Mouse (Mus musculus): ENCODE data around the gene Rtp3. TPM values are rescaled to one million over a fixed set of nuclear protein-coding genes. Genes with fewer than 3 reads are reported as not detected.

Rtp3 gene
- total and polyA plus RNA-seq, 2 experiments from 2014 or later: not detected

DNA sequence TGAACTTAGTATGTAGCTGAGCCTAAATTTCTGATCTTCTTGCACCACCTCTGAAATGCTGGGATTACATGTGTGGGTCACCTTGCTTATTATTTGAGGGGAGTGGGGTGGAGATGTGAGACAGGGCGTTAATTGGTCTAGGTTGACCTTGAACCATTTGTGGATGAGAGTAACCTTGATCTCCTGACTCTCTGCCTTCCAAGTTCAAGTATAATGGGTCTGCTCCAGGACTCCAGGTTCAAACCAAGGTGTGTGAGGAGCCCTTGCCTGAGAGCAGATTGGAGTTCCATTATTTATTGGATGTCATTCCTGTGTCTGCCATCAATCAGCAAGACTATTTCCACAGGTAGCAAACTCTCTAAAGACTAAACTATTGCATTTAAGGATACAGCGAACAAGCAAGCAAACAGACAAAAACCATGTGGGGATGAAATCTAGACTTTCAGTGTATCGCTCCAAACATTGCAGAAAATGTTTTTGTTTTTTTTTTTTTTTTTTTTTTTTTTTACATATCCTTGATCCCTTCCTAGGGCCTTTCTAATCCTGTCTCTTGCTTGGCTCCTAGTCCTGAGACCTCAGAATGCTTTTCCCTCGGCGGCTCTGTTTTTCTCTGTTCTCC is 37.3 kb downstream of the Rtp3 start:
- H3K27ac ChIP-seq (ENCODE audit: low read depth, low read length): peak overlapping the region; percentile 77
- peak overlapping the region; percentile 61 for H3K9ac ChIP-seq (replicated peaks; ENCODE audit: low read length, poor library complexity, severe bottlenecking)
- ATAC-seq (ENCODE audit: low FRiP score): no peak
- no peaks in the 10 kb centered on the region for H3K4me1 ChIP-seq (ENCODE audit: insufficient read depth, low read length)
- H3K4me2 ChIP-seq (ENCODE audit: low read depth, low read length, poor library complexity, severe bottlenecking): peak overlapping the region; percentile 75
- DNase-seq (ENCODE audit: low spot score): no peak
- no peaks in the 10 kb centered on the region for H3K9me3 ChIP-seq (ENCODE audit: low read length)
- no peaks in the 10 kb centered on the region for H3K27me3 ChIP-seq (ENCODE audit: insufficient read depth, low read length)
- peak overlapping the region; percentile 47 for H3K4me3 ChIP-seq (ENCODE audit: low read depth, low read length)
- H3K36me3 ChIP-seq (ENCODE audit: insufficient read depth, low read length): no peaks in the 10 kb centered on the region
- 36% methylated on average over 5 of the region's 5 CpGs for WGBS
- TF ChIP-seq CTCF (IDR thresholded peaks at IDR 0.05): no peak

DNA sequence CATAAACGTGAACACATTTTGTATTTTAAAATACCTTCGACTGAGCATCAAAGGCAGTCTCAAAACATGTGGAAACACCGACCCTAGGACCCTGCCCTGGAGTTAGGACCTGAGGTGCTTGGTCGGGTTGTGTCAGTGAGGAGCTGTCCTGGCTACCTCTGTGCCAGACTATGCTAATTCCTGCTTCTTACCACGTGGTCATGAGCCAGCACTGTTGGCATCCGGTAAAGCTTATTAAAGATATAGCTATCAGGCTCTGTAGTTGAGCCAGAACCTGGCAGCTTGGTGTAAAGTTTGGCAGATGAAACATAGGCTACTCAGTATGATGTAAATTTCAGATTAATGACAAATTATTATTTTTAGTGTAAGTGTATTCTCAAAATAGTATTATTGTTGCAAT is 38.0 kb downstream of the Rtp3 start:
- 0 out of 2 replicates have a peak overlapping the region, but pooled peaks have one; percentile 4 for H3K9ac ChIP-seq (replicated peaks; ENCODE audit: low read length, poor library complexity, severe bottlenecking)
- H3K4me3 ChIP-seq (ENCODE audit: low read depth, low read length): no peak overlapping the region
- H3K27ac ChIP-seq (ENCODE audit: low read depth, low read length): no peak overlapping the region
- DNase-seq (ENCODE audit: low spot score) (no peak), ATAC-seq (ENCODE audit: low FRiP score) (no peak)
- no peaks in the 10 kb centered on the region for H3K36me3 ChIP-seq (ENCODE audit: insufficient read depth, low read length)
- no peaks in the 10 kb centered on the region for H3K4me1 ChIP-seq (ENCODE audit: insufficient read depth, low read length)
- H3K27me3 ChIP-seq (ENCODE audit: insufficient read depth, low read length): no peaks in the 10 kb centered on the region
- 56% methylated on average over 6 of the region's 6 CpGs for WGBS
- no peaks in the 10 kb centered on the region for H3K9me3 ChIP-seq (ENCODE audit: low read length)
- no peak for TF ChIP-seq CTCF (IDR thresholded peaks at IDR 0.05)
- H3K4me2 ChIP-seq (ENCODE audit: low read depth, low read length, poor library complexity, severe bottlenecking): no peak overlapping the region

DNA sequence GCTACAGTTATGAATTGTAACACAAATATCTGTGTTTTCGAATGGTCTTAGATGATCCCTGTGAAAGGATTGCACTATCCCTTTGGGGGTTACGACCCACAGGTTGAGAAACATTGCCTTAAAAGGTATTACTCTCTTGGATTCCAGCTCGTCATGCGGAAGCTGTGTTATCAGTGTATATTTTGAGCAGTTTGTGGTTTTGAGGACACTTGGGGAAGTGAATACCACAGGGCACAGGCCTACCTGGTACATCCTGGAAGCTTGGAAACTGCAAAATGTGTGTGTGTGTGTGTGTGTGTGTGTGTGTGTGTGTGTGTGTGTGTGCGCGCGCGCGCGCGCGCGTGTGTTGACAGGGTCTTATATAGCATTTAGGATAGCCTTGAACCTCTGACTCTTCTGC is 38.5 kb downstream of the Rtp3 start:
- H3K9me3 ChIP-seq (ENCODE audit: low read length): no peaks in the 10 kb centered on the region
- H3K36me3 ChIP-seq (ENCODE audit: insufficient read depth, low read length): no peaks in the 10 kb centered on the region
- H3K9ac ChIP-seq (replicated peaks; ENCODE audit: low read length, poor library complexity, severe bottlenecking): no peak overlapping the region
- no peaks in the 10 kb centered on the region for H3K27me3 ChIP-seq (ENCODE audit: insufficient read depth, low read length)
- H3K4me1 ChIP-seq (ENCODE audit: insufficient read depth, low read length): no peaks in the 10 kb centered on the region
- no peak overlapping the region for H3K4me3 ChIP-seq (ENCODE audit: low read depth, low read length)
- no peak for TF ChIP-seq CTCF (IDR thresholded peaks at IDR 0.05)
- no peak overlapping the region for H3K27ac ChIP-seq (ENCODE audit: low read depth, low read length)
- no peak overlapping the region for H3K4me2 ChIP-seq (ENCODE audit: low read depth, low read length, poor library complexity, severe bottlenecking)
- ATAC-seq (ENCODE audit: low FRiP score) (no peak), DNase-seq (ENCODE audit: low spot score) (no peak)
- WGBS: 96% methylated on average over 13 of the region's 13 CpGs

- WGBS: 92% methylated on average over 11 of the region's 11 CpGs
- H3K4me2 ChIP-seq (ENCODE audit: low read depth, low read length, poor library complexity, severe bottlenecking): no peak within 1 kb of the TSS
- TF ChIP-seq CTCF (IDR thresholded peaks at IDR 0.05): no peak
- H3K27me3 ChIP-seq (ENCODE audit: insufficient read depth, low read length): no peaks in the 10 kb centered on the region; the same call in 1 of the 2 replicates
- no peak within 1 kb of the TSS for H3K4me3 ChIP-seq (ENCODE audit: low read depth, low read length)
- H3K27ac ChIP-seq (ENCODE audit: low read depth, low read length): no peak within 1 kb of the TSS
- no peaks in the 10 kb centered on the region for H3K4me1 ChIP-seq (ENCODE audit: insufficient read depth, low read length)
- H3K36me3 ChIP-seq (ENCODE audit: insufficient read depth, low read length): no peaks in the 10 kb centered on the region
- DNase-seq (ENCODE audit: low spot score) (no peak), ATAC-seq (ENCODE audit: low FRiP score) (no peak)
- no peaks in the 10 kb centered on the region for H3K9me3 ChIP-seq (ENCODE audit: low read length)
- H3K9ac ChIP-seq (replicated peaks; ENCODE audit: low read length, poor library complexity, severe bottlenecking): 0 out of 2 replicates have a peak within 1 kb of the TSS, but pooled peaks have one; percentile 4
Observed at GRCm38 (mm10) chr9:110951397-110951796, 39.0 kb downstream of the Rtp3 start, which contains the start of gene Lrrc2. Gene Lrrc2, plus strand, starts transcription at chr9:110951545.

DNA sequence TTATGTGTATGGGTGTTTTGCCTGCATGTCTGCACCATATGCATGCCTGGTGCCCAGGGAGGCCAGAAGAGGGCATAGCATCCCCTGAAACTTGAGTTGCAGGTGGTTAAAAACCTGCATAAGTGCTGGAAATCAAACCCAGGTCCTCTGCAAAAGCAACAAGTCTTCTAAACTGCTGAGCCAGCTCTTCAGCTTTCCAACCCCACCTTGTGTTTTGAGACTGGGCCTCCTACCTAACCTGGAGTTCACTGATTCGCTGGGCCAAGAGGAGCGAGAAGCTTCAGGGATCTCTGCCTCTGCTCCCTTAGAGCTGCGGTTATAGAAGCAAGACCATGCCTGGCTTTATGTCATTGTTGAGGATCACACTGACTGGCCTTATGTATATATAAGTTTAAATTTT is 40.3 kb downstream of the Rtp3 start:
- no peak for DNase-seq (ENCODE audit: low spot score)
- H3K36me3 ChIP-seq (ENCODE audit: insufficient read depth, low read length): no peaks in the 10 kb centered on the region
- no peak for ATAC-seq (ENCODE audit: low FRiP score)
- H3K9me3 ChIP-seq (ENCODE audit: low read length): no peaks in the 10 kb centered on the region
- 97% methylated on average over 3 of the region's 3 CpGs for WGBS
- H3K27ac ChIP-seq (ENCODE audit: low read depth, low read length): no peak overlapping the region
- no peak overlapping the region for H3K4me2 ChIP-seq (ENCODE audit: low read depth, low read length, poor library complexity, severe bottlenecking)
- H3K9ac ChIP-seq (replicated peaks; ENCODE audit: low read length, poor library complexity, severe bottlenecking): no peak overlapping the region
- no peak for TF ChIP-seq CTCF (IDR thresholded peaks at IDR 0.05)
- no peak overlapping the region for H3K4me3 ChIP-seq (ENCODE audit: low read depth, low read length)
- peaks cover 9% of the 10 kb centered on the region; the same call in 1 of the 2 replicates for H3K27me3 ChIP-seq (ENCODE audit: insufficient read depth, low read length)
- H3K4me1 ChIP-seq (ENCODE audit: insufficient read depth, low read length): no peaks in the 10 kb centered on the region

GRCm38 (mm10) chr9:110948813-110949310 is 41.5 kb downstream of the Rtp3 start:
- Histone ChIP-seq H3K27ac (ENCODE audit: low read depth, low read length) (no peak overlapping the region), H3K4me1 (ENCODE audit: insufficient read depth, low read length) (no peaks in the 10 kb centered on the region), H3K9ac (replicated peaks; ENCODE audit: low read length, poor library complexity, severe bottlenecking) (no peak overlapping the region), H3K4me2 (ENCODE audit: low read depth, low read length, poor library complexity, severe bottlenecking) (no peak overlapping the region), H3K9me3 (ENCODE audit: low read length) (no peaks in the 10 kb centered on the region), H3K36me3 (ENCODE audit: insufficient read depth, low read length) (no peaks in the 10 kb centered on the region), H3K4me3 (ENCODE audit: low read depth, low read length) (no peak overlapping the region), H3K27me3 (ENCODE audit: insufficient read depth, low read length) (peaks cover 10% of the 10 kb centered on the region; the same call in 1 of the 2 replicates)
- 66% methylated on average over 8 of the region's 8 CpGs for WGBS
- no peak for ATAC-seq (ENCODE audit: low FRiP score)
- DNase-seq (ENCODE audit: low spot score): no peak
- TF ChIP-seq CTCF (IDR thresholded peaks at IDR 0.05): no peak
